Mouse (Mus musculus): ENCODE measurements around the gene Lrrfip1.
A peak's percentile ranks its signal among the peaks of the same experiment; 100 is the strongest.

GRCm38 (mm10) chr1:90980638-90981330, 17.8 kb upstream of the Lrrfip1 start:
- TF ChIP-seq MAFK (IDR thresholded peaks at IDR 0.05; ENCODE audit: insufficient read depth, low read depth, low read length) = no peak
- TF ChIP-seq ZNF384 (IDR thresholded peaks at IDR 0.05; ENCODE audit: low read depth, low read length) = peak; percentile 68; the same call in 1 of the 2 replicates
- no peak for TF ChIP-seq CHD2 (IDR thresholded peaks at IDR 0.05; ENCODE audit: low read depth, low read length)
- no peak for TF ChIP-seq ZC3H11A (IDR thresholded peaks at IDR 0.05; ENCODE audit: borderline replicate concordance, low read depth, low read length)
- TF ChIP-seq HCFC1 (IDR thresholded peaks at IDR 0.05; ENCODE audit: borderline replicate concordance, insufficient read depth, low read length) = no peak

Measured in ES-E14 (cell line).